ENCODE assay signal across 14 mouse cellular contexts in the genomic region with DNA sequence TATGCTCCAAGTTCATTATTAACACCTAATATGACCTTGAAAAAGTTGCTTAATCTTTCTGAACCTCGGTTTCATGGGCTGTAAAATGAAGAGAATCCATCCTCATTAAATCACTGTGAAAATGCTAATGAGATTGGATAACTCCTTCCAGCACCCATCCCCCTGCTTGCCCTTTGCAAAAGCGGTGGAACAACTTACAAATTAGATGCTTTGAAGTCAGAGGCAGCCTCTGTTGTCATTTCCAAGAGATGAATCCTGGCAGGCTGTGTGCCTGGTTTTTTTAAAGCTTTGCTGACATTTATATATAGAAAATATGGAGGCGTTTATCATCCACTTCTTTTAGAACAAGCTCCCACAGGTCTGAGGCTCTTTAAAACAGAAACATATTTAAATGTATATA.
A peak's percentile ranks its signal among the peaks of the same experiment; 100 is the strongest.
DNase-seq lines count a peak whose midpoint lies in the region; ATAC-seq and TF ChIP-seq lines count a peak whose summit lies in the region.
"Had no signal": no experiment of that assay in that cellular context is flagged by ENCODE, and none has a peak within 500 bp of the region (broad histone marks: within the 10 kb centered on the region; RNA-seq: fewer than 3 reads in every experiment).

No protein-coding gene starts in this region.

- H3K9me3 ChIP-seq in forebrain, postnatal 0 days (ENCODE audit: low read length) = no peaks in the 10 kb centered on the region
- H3K9me3 ChIP-seq: liver, embryonic 15.5 days had no signal

- TF ChIP-seq CTCF in forebrain, postnatal 0 days (IDR thresholded peaks at IDR 0.05; ENCODE audit: low read depth) = no peak

- 12% methylated on average over 3 of the region's 3 CpGs for WGBS in forebrain, postnatal 0 days

- H3K27ac ChIP-seq in forebrain, postnatal 0 days (ENCODE audit: low read depth, low read length) = no peak overlapping the region
- H3K27ac ChIP-seq: kidney, embryonic 15.5 days; liver, embryonic 15.5 days had no signal

- H3K27me3 ChIP-seq in forebrain, postnatal 0 days (ENCODE audit: insufficient read depth, low read length) = no peaks in the 10 kb centered on the region
- H3K27me3 ChIP-seq: kidney, embryonic 15.5 days; liver, embryonic 15.5 days had no signal

- H3K4me3 ChIP-seq in forebrain, postnatal 0 days (ENCODE audit: low read depth, low read length) = no peak overlapping the region
- H3K4me3 ChIP-seq: kidney, embryonic 15.5 days; liver, embryonic 15.5 days had no signal

- H3K9ac ChIP-seq in forebrain, postnatal 0 days = no peak overlapping the region
- H3K9ac ChIP-seq: kidney, embryonic 15.5 days; liver, embryonic 15.5 days had no signal

- peaks cover 7% of the 10 kb centered on the region; the same call in 1 of the 2 replicates for H3K4me1 ChIP-seq in forebrain, postnatal 0 days (ENCODE audit: insufficient read depth)
- H3K4me1 ChIP-seq: kidney, embryonic 15.5 days; liver, embryonic 15.5 days had no signal

- H3K36me3 ChIP-seq in forebrain, postnatal 0 days (ENCODE audit: insufficient read depth) = no peaks in the 10 kb centered on the region
- H3K36me3 ChIP-seq: kidney, embryonic 15.5 days; liver, embryonic 15.5 days had no signal

- peak; percentile 70 for DNase-seq in left cerebral cortex, adult 11 months (ENCODE audit: low spot score)
- DNase-seq in left cerebral cortex, postnatal 4 days = no peak
- DNase-seq in forebrain, postnatal 0 days = peak; percentile 68
- peak; percentile 13 to 84 for DNase-seq in left cerebral cortex, adult 8-10 months (ENCODE audit: low spot score in 2 of 2)
- peak; percentile 63 for DNase-seq in right cerebral cortex, postnatal 25 days
- no peak for DNase-seq in ovary, postnatal 14 days (ENCODE audit: low spot score)
- no peak for DNase-seq in heart, postnatal 4 days
- no peak for DNase-seq in embryo, embryonic 10 days (ENCODE audit: low spot score)
- DNase-seq: cerebellum, adult 9-11 months; heart, postnatal 36 days; thymus, adult 2 months had no signal

- intact Hi-C loops in left cerebral cortex, postnatal 4 days (cut with DNase I) = no loop called here

- peak; percentile 71 for ATAC-seq in forebrain, postnatal 0 days
- ATAC-seq: activated CD4-positive, CD25-positive, alpha-beta regulatory T cell, adult 4 months had no signal

- no peak overlapping the region for H3K4me2 ChIP-seq in forebrain, postnatal 0 days (ENCODE audit: low read depth)
- H3K4me2 ChIP-seq: kidney, embryonic 15.5 days; liver, embryonic 15.5 days had no signal

Comparison
In these comparisons a context has a peak if more than half of its experiments do, and no peak if none do; other contexts are left out.
1. DNase-seq: peak in left cerebral cortex, adult 11 months (single experiment), forebrain, postnatal 0 days (single experiment), left cerebral cortex, adult 8-10 months (2 of 2) and right cerebral cortex, postnatal 25 days (single experiment); none in left cerebral cortex, postnatal 4 days (single experiment), ovary, postnatal 14 days (single experiment), heart, postnatal 4 days (single experiment) and embryo, embryonic 10 days (single experiment).